Mouse (Mus musculus) kidney, adult 2 months (tissue): Measurements from ENCODE around the gene Cfap73.

Experiments used
- CTCF ChIP-seq: fragments of 200-500 bp; conservative IDR thresholded peaks from 2 replicates; pipeline ENCODE4 v1.5.1; 2011; ENCODE audit warnings: low read depth, mild to moderate bottlenecking, control low read depth, low read length, moderate library complexity, mixed read lengths; ENCODE audit not compliant: insufficient read depth, insufficient read length
- POLR2A ChIP-seq: fragments of 200-500 bp; IDR thresholded peaks from one replicate; pipeline ENCODE4 v1.6.1; 2011; ENCODE audit warnings: low read depth, low read length, control low read depth

DNA sequence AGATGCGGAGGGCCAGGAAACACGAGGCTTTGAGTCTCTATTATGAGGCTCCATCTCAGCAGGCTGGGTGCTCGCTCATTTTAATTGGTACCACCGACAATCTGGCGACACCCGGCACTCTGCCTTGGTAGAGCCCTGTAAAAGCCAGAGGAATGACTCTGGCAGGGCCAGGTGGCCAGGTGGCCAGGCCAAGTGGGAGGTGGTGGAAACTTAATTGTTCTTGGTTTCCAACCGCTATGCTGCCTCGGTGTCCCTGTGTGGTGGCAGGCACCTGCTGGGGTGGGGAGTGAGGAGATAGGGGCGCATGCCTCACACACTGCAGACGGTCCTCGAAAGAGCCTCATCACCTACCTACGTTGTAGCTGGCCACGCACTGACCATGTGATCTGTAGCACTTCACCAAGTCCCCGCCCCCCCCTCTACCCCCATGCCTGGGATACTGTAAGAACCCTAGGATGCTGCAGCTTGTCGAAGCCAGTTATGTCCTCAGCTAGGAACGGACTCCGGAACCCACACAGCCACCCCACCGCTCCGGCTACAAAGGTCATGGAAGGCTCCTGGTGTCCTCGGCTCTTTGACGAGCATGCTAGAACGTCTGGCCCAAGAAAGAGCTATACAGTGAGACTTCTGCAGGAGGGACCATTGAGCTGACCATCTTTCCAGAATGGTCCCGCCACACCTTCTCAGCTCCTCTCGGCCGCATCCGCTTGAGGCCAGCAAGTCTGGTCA lies 54.0 kb downstream of the Cfap73 start:
- no peak for TF ChIP-seq CTCF
- no peak for TF ChIP-seq POLR2A
